Mouse (Mus musculus) intestine, embryonic 16.5 days (tissue): ENCODE results near the gene Ggcx. TPM values are rescaled to one million over a fixed set of nuclear protein-coding genes. Genes with fewer than 3 reads are reported as not detected.
A peak's percentile ranks its signal among the peaks of the same experiment; 100 is the strongest.

Experiments
- ATAC-seq: fragments of 200-750 bp; cut with Nextera tagmentation; 2 replicates; pipeline ENCODE4 v1.8.0; 2017; ENCODE audit warnings: moderate TSS enrichment, moderate library complexity
- H3K27ac ChIP-seq: fragments of 300-500 bp; sonication (generic); 2 replicates; pipeline ENCODE4 v1.5.1; 2014; ENCODE audit warnings: mild to moderate bottlenecking, low read length
- H3K27me3 ChIP-seq: fragments of 300-500 bp; sonication (generic); replicated peaks from 2 replicates; pipeline ENCODE4 v1.6.1; 2014; ENCODE audit warnings: low read length, control low read depth, mixed read lengths; ENCODE audit not compliant: control insufficient read depth, insufficient read depth
- H3K36me3 ChIP-seq: fragments of 300-500 bp; sonication (generic); 2 replicates; pipeline ENCODE4 v1.6.1; 2014; ENCODE audit warnings: low read length, control low read depth; ENCODE audit not compliant: control insufficient read depth, insufficient read depth
- H3K4me1 ChIP-seq: fragments of 300-500 bp; sonication (generic); 2 replicates; pipeline ENCODE4 v1.6.1; 2014; ENCODE audit warnings: low read length, control low read depth, mixed read lengths; ENCODE audit not compliant: control insufficient read depth, insufficient read depth
- H3K4me2 ChIP-seq: fragments of 300-500 bp; sonication (generic); 2 replicates; pipeline ENCODE4 v1.6.1; 2014; ENCODE audit warnings: low read depth, low read length, control low read depth
- H3K4me3 ChIP-seq: fragments of 300-500 bp; sonication (generic); 2 replicates; pipeline ENCODE4 v1.5.1; 2014; ENCODE audit warnings: mild to moderate bottlenecking, low read length
- H3K9ac ChIP-seq: fragments of 300-500 bp; sonication (generic); 2 replicates; pipeline ENCODE4 v1.6.1; 2014; ENCODE audit warnings: low read depth, low read length
- H3K9me3 ChIP-seq: fragments of 300-500 bp; sonication (generic); 2 replicates; pipeline ENCODE4 v1.6.1; 2016; ENCODE audit warnings: low read length, control low read depth; ENCODE audit not compliant: control insufficient read depth
- WGBS: fragments of 180-500 bp; shearing (Covaris S2); extraction: QIAGEN DNeasy Blood & Tissue Kit; methylation state at CpG from one replicate; pipeline ENCODE4 v1.1.7; 2014; 5-methylcytosine and 5-hydroxymethylcytosine counted together
- polyA plus RNA-seq: library from polyadenylated mRNA; unstranded; fragments of >200 nt; fragmentation: Nextera tagmentation; extraction: Ambion mirVana; gene quantifications from 2 replicates; pipeline ENCODE4 v1.2.1, GENCODE M21; 2015

The Ggcx gene
- polyA plus RNA-seq, 1 experiment from 2014 or later: 23.7 TPM

- H3K27me3 ChIP-seq: no peaks in the 10 kb centered on the region
- H3K9ac ChIP-seq: 0 out of 2 replicates have a peak overlapping the region, but pooled peaks have one; percentile 19
- H3K4me1 ChIP-seq: peaks cover 14% of the 10 kb centered on the region
- ATAC-seq: no peak
- H3K36me3 ChIP-seq: no peaks in the 10 kb centered on the region
- no peak overlapping the region for H3K4me3 ChIP-seq
- no peak overlapping the region for H3K27ac ChIP-seq
- peak overlapping the region; percentile 14; the same call in 1 of the 2 replicates for H3K4me2 ChIP-seq
- WGBS: 64% methylated on average over 7 of the region's 7 CpGs
- no peaks in the 10 kb centered on the region for H3K9me3 ChIP-seq
These were observed 2.1 kb downstream of the Ggcx start for GRCm38 (mm10) chr6:72415964-72416772.

GRCm38 (mm10) chr6:72418279-72418678 is 4.2 kb downstream of the Ggcx start:
- H3K4me2 ChIP-seq: no peak overlapping the region
- H3K4me1 ChIP-seq: peaks cover 14% of the 10 kb centered on the region
- 89% methylated on average over 4 of the region's 4 CpGs for WGBS
- no peaks in the 10 kb centered on the region for H3K27me3 ChIP-seq
- H3K9ac ChIP-seq: no peak overlapping the region
- no peak overlapping the region for H3K4me3 ChIP-seq
- no peaks in the 10 kb centered on the region; the same call in 1 of the 2 replicates for H3K36me3 ChIP-seq
- ATAC-seq: no peak
- no peaks in the 10 kb centered on the region for H3K9me3 ChIP-seq
- no peak overlapping the region for H3K27ac ChIP-seq

- Histone ChIP-seq H3K36me3 (peaks cover 14% of the 10 kb centered on the region), H3K9ac (no peak overlapping the region), H3K27me3 (no peaks in the 10 kb centered on the region), H3K27ac (no peak overlapping the region), H3K4me1 (peaks cover 11% of the 10 kb centered on the region), H3K4me2 (no peak overlapping the region), H3K9me3 (no peaks in the 10 kb centered on the region), H3K4me3 (no peak overlapping the region)
- ATAC-seq: no peak
- 78% methylated on average over 1 of the region's 1 CpGs for WGBS
These were observed 5.7 kb downstream of the Ggcx start for GRCm38 (mm10) chr6:72419806-72420205.

- H3K4me2 ChIP-seq: no peak overlapping the region
- no peak overlapping the region for H3K4me3 ChIP-seq
- H3K27me3 ChIP-seq: no peaks in the 10 kb centered on the region
- H3K36me3 ChIP-seq: peaks cover 25% of the 10 kb centered on the region
- no peak overlapping the region for H3K9ac ChIP-seq
- ATAC-seq: no peak
- H3K4me1 ChIP-seq: peaks cover 1% of the 10 kb centered on the region
- H3K27ac ChIP-seq: no peak overlapping the region
- H3K9me3 ChIP-seq: no peaks in the 10 kb centered on the region
- WGBS: 90% methylated on average over 10 of the region's 10 CpGs
These were observed 6.8 kb downstream of the Ggcx start for GRCm38 (mm10) chr6:72420901-72421300.

GRCm38 (mm10) chr6:72425646-72426045 is 11.5 kb downstream of the Ggcx start:
- H3K9me3 ChIP-seq: no peaks in the 10 kb centered on the region
- no peaks in the 10 kb centered on the region for H3K27me3 ChIP-seq
- WGBS: 92% methylated on average over 11 of the region's 11 CpGs
- H3K9ac ChIP-seq: no peak overlapping the region
- ATAC-seq: no peak
- H3K4me1 ChIP-seq: no peaks in the 10 kb centered on the region; the same call in 1 of the 2 replicates
- H3K4me2 ChIP-seq: no peak overlapping the region
- no peak overlapping the region for H3K27ac ChIP-seq
- no peak overlapping the region for H3K4me3 ChIP-seq
- peaks cover 30% of the 10 kb centered on the region for H3K36me3 ChIP-seq

- WGBS: 38% methylated on average over 8 of the region's 8 CpGs
- ATAC-seq: peak; percentile 47; the same call in 1 of the 2 replicates
- no peak overlapping the region for H3K4me3 ChIP-seq
- no peak overlapping the region for H3K4me2 ChIP-seq
- H3K36me3 ChIP-seq: peaks cover 30% of the 10 kb centered on the region
- no peak overlapping the region for H3K27ac ChIP-seq
- H3K27me3 ChIP-seq: no peaks in the 10 kb centered on the region
- H3K4me1 ChIP-seq: no peaks in the 10 kb centered on the region
- no peaks in the 10 kb centered on the region for H3K9me3 ChIP-seq
- H3K9ac ChIP-seq: no peak overlapping the region
These were observed 13.9 kb downstream of the Ggcx start for GRCm38 (mm10) chr6:72428036-72428435.

- Histone ChIP-seq H3K9me3 (no peaks in the 10 kb centered on the region), H3K27ac (no peak overlapping the region), H3K4me2 (no peak overlapping the region), H3K9ac (no peak overlapping the region), H3K4me1 (no peaks in the 10 kb centered on the region), H3K36me3 (peaks cover 21% of the 10 kb centered on the region), H3K4me3 (no peak overlapping the region), H3K27me3 (no peaks in the 10 kb centered on the region)
- ATAC-seq: peak; percentile 34
- WGBS: 79% methylated on average over 21 of the region's 21 CpGs
These were observed 15.1 kb downstream of the Ggcx start for GRCm38 (mm10) chr6:72429061-72429842.

GRCm38 (mm10) chr6:72430989-72431921 is 17.1 kb downstream of the Ggcx start:
- H3K4me1 ChIP-seq: no peaks in the 10 kb centered on the region
- no peak overlapping the region for H3K4me2 ChIP-seq
- no peak overlapping the region for H3K4me3 ChIP-seq
- H3K36me3 ChIP-seq: peaks cover 7% of the 10 kb centered on the region; the same call in 1 of the 2 replicates
- no peak overlapping the region for H3K9ac ChIP-seq
- no peaks in the 10 kb centered on the region for H3K27me3 ChIP-seq
- ATAC-seq: peak; percentile 27
- H3K9me3 ChIP-seq: no peaks in the 10 kb centered on the region
- H3K27ac ChIP-seq: no peak overlapping the region
- 47% methylated on average over 5 of the region's 5 CpGs for WGBS
